Mouse (Mus musculus) embryonic fibroblast, embryonic 13.5 days (primary cell): Measurements from ENCODE around the gene Prps2.

Experiments used
- CTCF ChIP-seq: IDR thresholded peaks from 2 replicates; pipeline ENCODE4 v1.5.1; 2011; ENCODE audit warnings: mild to moderate bottlenecking, control low read depth, low read length, moderate library complexity, borderline replicate concordance; ENCODE audit not compliant: insufficient read depth
- POLR2A ChIP-seq: IDR thresholded peaks from 2 replicates; pipeline ENCODE4 v1.6.1; 2011; ENCODE audit warnings: low read depth, mild to moderate bottlenecking, control low read depth, low read length, moderate library complexity

DNA sequence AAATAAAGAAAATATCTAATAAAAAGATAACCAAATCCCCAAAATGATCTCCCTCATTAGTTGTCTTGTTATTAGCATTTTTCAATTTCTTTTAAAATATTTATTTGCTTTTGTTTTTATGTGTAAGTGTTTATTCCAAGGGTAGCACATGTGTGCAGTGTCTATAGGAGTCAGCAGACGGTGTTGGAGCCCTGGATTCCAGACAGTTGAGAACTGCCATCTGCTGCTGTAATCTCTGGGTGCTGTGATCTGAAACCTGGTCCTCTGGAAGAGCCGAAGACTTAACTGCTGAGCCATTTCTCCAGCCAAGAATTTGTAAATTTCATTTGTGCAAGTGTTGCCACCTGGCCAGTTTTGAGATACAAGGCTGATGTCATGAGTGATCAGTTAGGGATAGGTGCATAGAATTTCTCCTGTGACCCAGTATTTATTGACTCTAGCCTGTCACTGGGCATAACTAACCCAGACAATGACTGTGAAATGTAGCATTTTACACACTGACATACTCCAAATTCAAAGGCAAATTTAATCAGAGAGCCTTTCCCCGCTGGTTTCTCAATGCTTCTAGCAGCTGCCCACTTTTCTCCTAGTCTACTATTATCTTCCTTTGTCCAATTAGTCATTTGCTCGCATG, 67.3 kb downstream of the Prps2 start:
- TF ChIP-seq CTCF (no peak), POLR2A (no peak)
